In the genomic region with DNA sequence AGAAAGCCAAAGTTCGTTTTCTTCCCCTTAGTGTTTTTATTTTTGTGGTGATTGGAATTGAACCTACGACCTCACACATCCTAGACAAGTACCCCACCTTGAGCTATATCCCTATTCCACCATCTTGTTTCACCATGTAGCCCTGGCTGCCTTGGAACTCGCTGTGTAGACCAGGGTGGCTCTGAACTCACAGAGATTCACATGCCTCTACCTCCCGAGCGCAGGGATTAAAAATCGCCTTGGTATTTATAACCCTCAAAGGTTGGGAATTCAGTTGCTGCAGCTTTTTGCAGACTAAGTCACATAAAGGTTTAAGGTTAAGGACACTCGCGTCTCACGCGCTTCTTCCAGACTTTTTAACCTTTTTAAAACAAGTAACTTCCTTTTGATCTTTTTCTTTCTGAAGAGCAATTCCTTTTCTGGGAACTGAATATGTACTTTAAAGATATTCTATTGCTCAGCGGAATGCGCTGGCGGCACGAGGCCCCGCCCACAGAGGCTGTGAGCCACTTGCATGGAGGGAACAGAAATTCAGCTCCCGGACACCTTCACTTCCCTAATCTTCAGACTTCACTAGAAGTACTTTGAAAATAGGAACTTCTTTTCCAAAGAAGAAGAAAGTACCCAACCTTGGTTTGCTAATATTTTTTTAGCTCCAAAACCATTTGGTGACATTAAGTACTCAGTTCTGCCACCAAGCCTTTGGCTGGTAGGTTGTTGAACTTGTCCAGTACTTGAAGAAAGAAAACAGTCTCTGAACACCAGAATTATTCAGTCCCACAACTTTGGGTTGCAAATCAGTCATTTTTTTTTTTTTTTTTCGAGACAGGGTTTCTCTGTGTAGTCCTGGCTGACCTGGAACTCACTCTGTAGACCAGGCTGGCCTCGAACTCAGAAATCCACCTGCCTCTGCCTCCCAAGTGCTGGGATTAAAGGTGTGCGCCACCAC, we compare ENCODE assay signal across 7 mouse cellular contexts. TPM values are rescaled to one million over a fixed set of nuclear protein-coding genes. Genes with fewer than 3 reads are reported as not detected.
DNase-seq lines count a peak whose midpoint lies in the region; ATAC-seq and TF ChIP-seq lines count a peak whose summit lies in the region.

No protein-coding gene starts in this region.

- 27% methylated on average over 19 of the region's 19 CpGs for WGBS in embryonic facial prominence, embryonic 14.5 days
- WGBS in heart, postnatal 0 days = 20% methylated on average over 19 of the region's 19 CpGs

- no peak for ATAC-seq in embryonic facial prominence, embryonic 14.5 days (ENCODE audit: low read depth)
- no peak for ATAC-seq in heart, postnatal 0 days (ENCODE audit: insufficient read depth, low read depth)
- ATAC-seq in megakaryocyte-erythroid progenitor cell, adult 5-6 weeks (replicated peaks; ENCODE audit: low FRiP score, low TSS enrichment, poor library complexity, severe bottlenecking) = peak; percentile 41; the same call in 1 of the 2 replicates

- peak overlapping the region; percentile 84 for H3K27ac ChIP-seq in ES-Bruce4 (ENCODE audit: insufficient read depth, low read length)
- peak overlapping the region; percentile 17 for H3K27ac ChIP-seq in embryonic facial prominence, embryonic 14.5 days (replicated peaks; ENCODE audit: low read depth, low read length)
- peak overlapping the region; percentile 69 for H3K27ac ChIP-seq in heart, postnatal 0 days (ENCODE audit: low read depth)

- H3K4me2 ChIP-seq in embryonic facial prominence, embryonic 14.5 days (ENCODE audit: low read depth, low read length) = peak overlapping the region; percentile 57
- peak overlapping the region; percentile 52 for H3K4me2 ChIP-seq in heart, postnatal 0 days (ENCODE audit: low read depth, low read length)

- H3K9ac ChIP-seq in ES-Bruce4 (ENCODE audit: low read depth, poor library complexity, severe bottlenecking) = peak overlapping the region; percentile 89
- peak overlapping the region; percentile 26; the same call in 1 of the 2 replicates for H3K9ac ChIP-seq in embryonic facial prominence, embryonic 14.5 days (ENCODE audit: low read depth, low read length)
- H3K9ac ChIP-seq in heart, postnatal 0 days (replicated peaks; ENCODE audit: low read depth, low read length) = peak overlapping the region; percentile 49; the same call in 1 of the 2 replicates

- peak overlapping the region; percentile 80 for H3K4me3 ChIP-seq in ES-Bruce4 (ENCODE audit: low read depth, low read length)
- H3K4me3 ChIP-seq in embryonic facial prominence, embryonic 14.5 days (ENCODE audit: low read depth, low read length) = peak overlapping the region; percentile 86
- peak overlapping the region; percentile 75 for H3K4me3 ChIP-seq in heart, postnatal 0 days (ENCODE audit: low read depth, low read length)

- no peaks in the 10 kb centered on the region for H3K9me3 ChIP-seq in ES-Bruce4 (replicated peaks; ENCODE audit: control insufficient read depth, insufficient read depth, low read length, poor library complexity, severe bottlenecking)
- no peaks in the 10 kb centered on the region for H3K9me3 ChIP-seq in embryonic facial prominence, embryonic 14.5 days (ENCODE audit: control insufficient read depth, low read length)
- H3K9me3 ChIP-seq in heart, postnatal 0 days (replicated peaks; ENCODE audit: control insufficient read depth, low read length) = no peaks in the 10 kb centered on the region

- intact Hi-C loops in left cerebral cortex, postnatal 14 days (cut with DNase I) = loop anchor here (10.0 kb wide), 3 partner anchors 50 to 250 kb away; no protein-coding TSS in a partner anchor

- TF ChIP-seq POLR2A in ES-Bruce4 (IDR thresholded peaks at IDR 0.05; ENCODE audit: insufficient read depth, low read length) = no peak

- H3K4me1 ChIP-seq in ES-Bruce4 (ENCODE audit: control insufficient read depth, insufficient read depth, low read length) = no peaks in the 10 kb centered on the region
- peaks cover 14% of the 10 kb centered on the region for H3K4me1 ChIP-seq in embryonic facial prominence, embryonic 14.5 days (ENCODE audit: control insufficient read depth, insufficient read depth, low read length)
- H3K4me1 ChIP-seq in heart, postnatal 0 days (ENCODE audit: control insufficient read depth, insufficient read depth) = peaks cover 21% of the 10 kb centered on the region

- no peaks in the 10 kb centered on the region for H3K36me3 ChIP-seq in ES-Bruce4 (ENCODE audit: control insufficient read depth, insufficient read depth, low read length, poor library complexity, severe bottlenecking)
- no peaks in the 10 kb centered on the region for H3K36me3 ChIP-seq in embryonic facial prominence, embryonic 14.5 days (ENCODE audit: control insufficient read depth, insufficient read depth, low read length)
- no peaks in the 10 kb centered on the region for H3K36me3 ChIP-seq in heart, postnatal 0 days (replicated peaks; ENCODE audit: control insufficient read depth, insufficient read depth, low read length)

- TF ChIP-seq CTCF in ES-Bruce4 (IDR thresholded peaks at IDR 0.05; ENCODE audit: low read depth, low read length) = no peak
- TF ChIP-seq CTCF in heart, postnatal 0 days (IDR thresholded peaks at IDR 0.05; ENCODE audit: low read depth) = no peak

- DNase-seq in adrenal gland, postnatal 10 days = peak; percentile 75
- peak; percentile 63 for DNase-seq in embryonic facial prominence, embryonic 14.5 days (ENCODE audit: low spot score)
- peak; percentile 68 for DNase-seq in heart, postnatal 0 days (ENCODE audit: low spot score)
- peak; percentile 42 to 46 for DNase-seq in left cerebral cortex, postnatal 14 days (ENCODE audit: low spot score in 2 of 2)
- DNase-seq in spleen, postnatal 10 days (ENCODE audit: low spot score in 2 of 2) = peak; percentile 59 to 82

- TF ChIP-seq EP300 in ES-Bruce4 (IDR thresholded peaks at IDR 0.05; ENCODE audit: insufficient read depth, low read depth, low read length) = no peak
- TF ChIP-seq EP300 in heart, postnatal 0 days (IDR thresholded peaks at IDR 0.05; ENCODE audit: low read depth) = 0 out of 2 replicates have a peak, but pooled peaks have one; percentile 2

- no peaks in the 10 kb centered on the region for H3K27me3 ChIP-seq in ES-Bruce4 (ENCODE audit: control insufficient read depth, insufficient read depth, low read length, poor library complexity, severe bottlenecking)
- H3K27me3 ChIP-seq in embryonic facial prominence, embryonic 14.5 days (replicated peaks; ENCODE audit: control insufficient read depth, insufficient read depth, low read length) = no peaks in the 10 kb centered on the region
- H3K27me3 ChIP-seq in heart, postnatal 0 days (ENCODE audit: control insufficient read depth, insufficient read depth, low read length) = no peaks in the 10 kb centered on the region

RNA-seq across cellular contexts. Expression of a gene that starts 0.9 kb away (rescaled TPM):
- 58.8 and 62.0 TPM in 2 replicates for polyA plus RNA-seq in ES-Bruce4 (2011; ENCODE audit: insufficient read depth, insufficient read length, low read depth, missing spikeins)
- 10 to 100 TPM; 28.2 to 32.4 TPM for total RNA-seq in adrenal gland, postnatal 10 days (2021)
- 15.3 and 17.1 TPM in 2 replicates for polyA plus RNA-seq in embryonic facial prominence, embryonic 14.5 days (2014; fragmentation: Nextera tagmentation; extraction: Ambion mirVana)
- total RNA-seq in heart, postnatal 0 days (2014; rRNA removed; ENCODE audit: low replicate concordance) = 17.6 and 18.6 TPM in 2 replicates
- polyA plus RNA-seq in heart, postnatal 0 days (2015; fragmentation: Nextera tagmentation; extraction: Ambion mirVana) = 4.3 and 5.2 TPM in 2 replicates
- total RNA-seq in left cerebral cortex, postnatal 14 days (2021) = 10 to 100 TPM; 44.9 to 48.9 TPM
- 36.5 and 38.8 TPM in 2 replicates for total RNA-seq in megakaryocyte-erythroid progenitor cell, adult 5-6 weeks (2014; fragmentation: Nextera tagmentation)
- 8.4 and 39.5 TPM in 2 replicates for total RNA-seq in megakaryocyte-erythroid progenitor cell, adult 5-6 weeks (2017)

RNA-seq across cellular contexts. Expression of a gene that starts 5.7 kb away (rescaled TPM):
- not detected in 2 replicates for polyA plus RNA-seq in ES-Bruce4 (2011; ENCODE audit: insufficient read depth, insufficient read length, low read depth, missing spikeins)
- 1 to 10 TPM; 1.5 to 1.6 TPM for total RNA-seq in adrenal gland, postnatal 10 days (2021)
- 0.96 and 10.0 TPM in 2 replicates for polyA plus RNA-seq in embryonic facial prominence, embryonic 14.5 days (2014; fragmentation: Nextera tagmentation; extraction: Ambion mirVana)
- total RNA-seq in heart, postnatal 0 days (2014; rRNA removed; ENCODE audit: low replicate concordance) = not detected in 2 replicates
- polyA plus RNA-seq in heart, postnatal 0 days (2015; fragmentation: Nextera tagmentation; extraction: Ambion mirVana) = 2.0 TPM in 1 of 2 replicates, not detected in the other
- total RNA-seq in left cerebral cortex, postnatal 14 days (2021) = 1 to 10 TPM; 1.2 to 1.4 TPM
- not detected in 2 replicates for total RNA-seq in megakaryocyte-erythroid progenitor cell, adult 5-6 weeks (2014; fragmentation: Nextera tagmentation)
- not detected in 2 replicates for total RNA-seq in megakaryocyte-erythroid progenitor cell, adult 5-6 weeks (2017)

RNA-seq across cellular contexts. Expression of a gene that starts 16.5 kb away (rescaled TPM):
- polyA plus RNA-seq in ES-Bruce4 (2011; ENCODE audit: insufficient read depth, insufficient read length, low read depth, missing spikeins) = not detected in 2 replicates
- under 1 TPM in 1 of 2 experiments, not detected in 1; 0.48 TPM for total RNA-seq in adrenal gland, postnatal 10 days (2021)
- 0.12 and 0.15 TPM in 2 replicates for polyA plus RNA-seq in embryonic facial prominence, embryonic 14.5 days (2014; fragmentation: Nextera tagmentation; extraction: Ambion mirVana)
- total RNA-seq in heart, postnatal 0 days (2014; rRNA removed; ENCODE audit: low replicate concordance) = not detected in 2 replicates
- 0.07 and 0.10 TPM in 2 replicates for polyA plus RNA-seq in heart, postnatal 0 days (2015; fragmentation: Nextera tagmentation; extraction: Ambion mirVana)
- total RNA-seq in left cerebral cortex, postnatal 14 days (2021) = under 1 TPM; 0.53 to 0.82 TPM
- total RNA-seq in megakaryocyte-erythroid progenitor cell, adult 5-6 weeks (2014; fragmentation: Nextera tagmentation) = not detected in 2 replicates
- not detected in 2 replicates for total RNA-seq in megakaryocyte-erythroid progenitor cell, adult 5-6 weeks (2017)

RNA-seq across cellular contexts. Expression of a gene that starts 33.6 kb away (rescaled TPM):
- 1.6 and 2.3 TPM in 2 replicates for polyA plus RNA-seq in ES-Bruce4 (2011; ENCODE audit: insufficient read depth, insufficient read length, low read depth, missing spikeins)
- 10 to 100 TPM; 23.1 to 30.6 TPM for total RNA-seq in adrenal gland, postnatal 10 days (2021)
- polyA plus RNA-seq in embryonic facial prominence, embryonic 14.5 days (2014; fragmentation: Nextera tagmentation; extraction: Ambion mirVana) = 9.7 and 13.2 TPM in 2 replicates
- 10.4 and 15.4 TPM in 2 replicates for total RNA-seq in heart, postnatal 0 days (2014; rRNA removed; ENCODE audit: low replicate concordance)
- polyA plus RNA-seq in heart, postnatal 0 days (2015; fragmentation: Nextera tagmentation; extraction: Ambion mirVana) = 8.9 and 10.2 TPM in 2 replicates
- total RNA-seq in left cerebral cortex, postnatal 14 days (2021) = 10 to 100 TPM; 11.4 to 11.6 TPM
- 1.3 and 1.8 TPM in 2 replicates for total RNA-seq in megakaryocyte-erythroid progenitor cell, adult 5-6 weeks (2014; fragmentation: Nextera tagmentation)
- 0.80 and 3.1 TPM in 2 replicates for total RNA-seq in megakaryocyte-erythroid progenitor cell, adult 5-6 weeks (2017)

RNA-seq across cellular contexts. Expression of a gene that starts 53.7 kb away (rescaled TPM):
- polyA plus RNA-seq in ES-Bruce4 (2011; ENCODE audit: insufficient read depth, insufficient read length, low read depth, missing spikeins) = 0.62 and 1.3 TPM in 2 replicates
- 10 to 100 TPM; 15.0 to 23.1 TPM for total RNA-seq in adrenal gland, postnatal 10 days (2021)
- 4.5 and 5.1 TPM in 2 replicates for polyA plus RNA-seq in embryonic facial prominence, embryonic 14.5 days (2014; fragmentation: Nextera tagmentation; extraction: Ambion mirVana)
- 1.7 and 2.1 TPM in 2 replicates for total RNA-seq in heart, postnatal 0 days (2014; rRNA removed; ENCODE audit: low replicate concordance)
- polyA plus RNA-seq in heart, postnatal 0 days (2015; fragmentation: Nextera tagmentation; extraction: Ambion mirVana) = 0.49 and 0.69 TPM in 2 replicates
- 10 to 100 TPM; 62.2 to 67.9 TPM for total RNA-seq in left cerebral cortex, postnatal 14 days (2021)
- 82.3 and 111 TPM in 2 replicates for total RNA-seq in megakaryocyte-erythroid progenitor cell, adult 5-6 weeks (2014; fragmentation: Nextera tagmentation)
- 13.4 TPM in 2 replicates for total RNA-seq in megakaryocyte-erythroid progenitor cell, adult 5-6 weeks (2017)

Comparison
In these comparisons a context has a peak if more than half of its experiments do, and no peak if none do; other contexts are left out.
1. H3K27ac ChIP-seq: peak in every context shown above with its lines; median percentile 84 in ES-Bruce4; 69 in heart, postnatal 0 days; 17 in embryonic facial prominence, embryonic 14.5 days.
2. H3K9ac ChIP-seq: peak in every context shown above with its lines; median percentile 89 in ES-Bruce4; 49 in heart, postnatal 0 days; 26 in embryonic facial prominence, embryonic 14.5 days.